Mouse (Mus musculus): ENCODE results near the gene Ranbp17. TPM values are rescaled to one million over a fixed set of nuclear protein-coding genes. Genes with fewer than 3 reads are reported as not detected.

The Ranbp17 gene
- polyA plus RNA-seq, 2 experiments, result 1.7 to 3.3 TPM

GRCm38 (mm10) chr11:33278571-33278970 lies 235.0 kb downstream of the Ranbp17 start:
- Histone ChIP-seq H3K27me3 (ENCODE audit: control insufficient read depth, insufficient read depth, low read length) (no peaks in the 10 kb centered on the region), H3K9me3 (ENCODE audit: control insufficient read depth, low read length) (no peaks in the 10 kb centered on the region), H3K27ac (no peak overlapping the region), H3K4me2 (ENCODE audit: low read depth) (no peak overlapping the region), H3K36me3 (replicated peaks; ENCODE audit: control insufficient read depth, insufficient read depth, low read depth) (no peaks in the 10 kb centered on the region), H3K9ac (replicated peaks) (no peak overlapping the region), H3K4me3 (ENCODE audit: insufficient read depth in 1 of 2, low read depth in 2 of 2, low read length in 2 of 2) (no peak overlapping the region), H3K4me1 (replicated peaks; ENCODE audit: control insufficient read depth in 2 of 2, insufficient read depth in 2 of 2, low read length in 1 of 2) (no peaks in the 10 kb centered on the region)
- TF ChIP-seq CTCF (IDR thresholded peaks at IDR 0.05; ENCODE audit: low read depth) (no peak), EP300 (IDR thresholded peaks at IDR 0.05; ENCODE audit: low read depth) (no peak)
- 69% methylated on average over 2 of the region's 2 CpGs for WGBS (ENCODE audit: insufficient replicate concordance)
- DNase-seq (ENCODE audit: low read depth in 3 of 3, low spot score in 3 of 3) (no peak), ATAC-seq (ENCODE audit: insufficient read depth) (no peak)

- WGBS (ENCODE audit: insufficient replicate concordance), result 90% methylated on average over 3 of the region's 3 CpGs
- H3K9ac ChIP-seq (replicated peaks), result no peak within 1 kb of the TSS
- no peaks in the 10 kb centered on the region for H3K9me3 ChIP-seq (ENCODE audit: control insufficient read depth, low read length)
- H3K4me1 ChIP-seq (replicated peaks; ENCODE audit: control insufficient read depth in 2 of 2, insufficient read depth in 2 of 2, low read length in 1 of 2), result no peaks in the 10 kb centered on the region
- H3K4me2 ChIP-seq (ENCODE audit: low read depth), result no peak within 1 kb of the TSS
- H3K27me3 ChIP-seq (ENCODE audit: control insufficient read depth, insufficient read depth, low read length), result no peaks in the 10 kb centered on the region
- DNase-seq (ENCODE audit: low read depth in 3 of 3, low spot score in 3 of 3) (no peak), ATAC-seq (ENCODE audit: insufficient read depth) (no peak)
- H3K4me3 ChIP-seq (ENCODE audit: insufficient read depth in 1 of 2, low read depth in 2 of 2, low read length in 2 of 2), result no peak within 1 kb of the TSS
- H3K36me3 ChIP-seq (replicated peaks; ENCODE audit: control insufficient read depth, insufficient read depth, low read depth), result no peaks in the 10 kb centered on the region
- no peak for TF ChIP-seq EP300 (IDR thresholded peaks at IDR 0.05; ENCODE audit: low read depth)
- TF ChIP-seq CTCF (IDR thresholded peaks at IDR 0.05; ENCODE audit: low read depth), result no peak
- H3K27ac ChIP-seq, result no peak within 1 kb of the TSS
Observed at GRCm38 (mm10) chr11:33276637-33277036, 236.9 kb downstream of the Ranbp17 start, which contains the start of gene Gm12117. Gene Gm12117 (minus strand): TSS chr11:33276737.

- whole genome bisulfite sequencing (ENCODE audit: insufficient replicate concordance), result 55% methylated on average over 3 of the region's 3 CpGs
- ATAC-seq (ENCODE audit: insufficient read depth) (no peak), DNase-seq (ENCODE audit: low read depth in 3 of 3, low spot score in 3 of 3) (no peak)
- TF ChIP-seq EP300 (IDR thresholded peaks at IDR 0.05; ENCODE audit: low read depth) (no peak), CTCF (IDR thresholded peaks at IDR 0.05; ENCODE audit: low read depth) (no peak)
- H3K36me3 ChIP-seq (replicated peaks; ENCODE audit: control insufficient read depth, insufficient read depth, low read depth), result no peaks in the 10 kb centered on the region
- no peak overlapping the region for H3K4me2 ChIP-seq (ENCODE audit: low read depth)
- H3K27ac ChIP-seq, result no peak overlapping the region
- no peak overlapping the region for H3K4me3 ChIP-seq (ENCODE audit: insufficient read depth in 1 of 2, low read depth in 2 of 2, low read length in 2 of 2)
- no peaks in the 10 kb centered on the region for H3K9me3 ChIP-seq (ENCODE audit: control insufficient read depth, low read length)
- H3K4me1 ChIP-seq (replicated peaks; ENCODE audit: control insufficient read depth in 2 of 2, insufficient read depth in 2 of 2, low read length in 1 of 2), result no peaks in the 10 kb centered on the region
- no peak overlapping the region for H3K9ac ChIP-seq (replicated peaks)
- H3K27me3 ChIP-seq (ENCODE audit: control insufficient read depth, insufficient read depth, low read length), result no peaks in the 10 kb centered on the region
Observed at GRCm38 (mm10) chr11:33274816-33275215, 238.7 kb downstream of the Ranbp17 start.

GRCm38 (mm10) chr11:33274294-33274693 lies 239.3 kb downstream of the Ranbp17 start:
- ATAC-seq (ENCODE audit: insufficient read depth), result no peak
- WGBS (ENCODE audit: insufficient replicate concordance), result 25% methylated on average over 1 of the region's 1 CpGs

GRCm38 (mm10) chr11:33240295-33240694 lies 273.3 kb downstream of the Ranbp17 start:
- DNase-seq (ENCODE audit: low read depth in 3 of 3, low spot score in 3 of 3), result no peak
- H3K27me3 ChIP-seq (ENCODE audit: control insufficient read depth, insufficient read depth, low read length), result no peaks in the 10 kb centered on the region
- no peak overlapping the region for H3K9ac ChIP-seq (replicated peaks)
- H3K27ac ChIP-seq, result no peak overlapping the region
- H3K9me3 ChIP-seq (ENCODE audit: control insufficient read depth, low read length), result no peaks in the 10 kb centered on the region
- no peak for ATAC-seq (ENCODE audit: insufficient read depth)
- TF ChIP-seq EP300 (IDR thresholded peaks at IDR 0.05; ENCODE audit: low read depth) (no peak), CTCF (IDR thresholded peaks at IDR 0.05; ENCODE audit: low read depth) (no peak)
- 63% methylated on average over 3 of the region's 3 CpGs for WGBS (ENCODE audit: insufficient replicate concordance)
- H3K36me3 ChIP-seq (replicated peaks; ENCODE audit: control insufficient read depth, insufficient read depth, low read depth), result no peaks in the 10 kb centered on the region
- H3K4me3 ChIP-seq (ENCODE audit: insufficient read depth in 1 of 2, low read depth in 2 of 2, low read length in 2 of 2), result no peak overlapping the region
- H3K4me1 ChIP-seq (replicated peaks; ENCODE audit: control insufficient read depth in 2 of 2, insufficient read depth in 2 of 2, low read length in 1 of 2), result no peaks in the 10 kb centered on the region
- H3K4me2 ChIP-seq (ENCODE audit: low read depth), result no peak overlapping the region

More at GRCm38 (mm10) chr11:33274294-33274693, 239.3 kb downstream of the Ranbp17 start:
- Histone ChIP-seq H3K4me1 (replicated peaks; ENCODE audit: control insufficient read depth in 2 of 2, insufficient read depth in 2 of 2, low read length in 1 of 2) (no peaks in the 10 kb centered on the region), H3K27me3 (ENCODE audit: control insufficient read depth, insufficient read depth, low read length) (no peaks in the 10 kb centered on the region), H3K9ac (replicated peaks) (no peak overlapping the region), H3K36me3 (replicated peaks; ENCODE audit: control insufficient read depth, insufficient read depth, low read depth) (no peaks in the 10 kb centered on the region), H3K4me3 (ENCODE audit: insufficient read depth in 1 of 2, low read depth in 2 of 2, low read length in 2 of 2) (no peak overlapping the region), H3K4me2 (ENCODE audit: low read depth) (no peak overlapping the region), H3K9me3 (ENCODE audit: control insufficient read depth, low read length) (no peaks in the 10 kb centered on the region), H3K27ac (no peak overlapping the region)
- no peak for DNase-seq (ENCODE audit: low read depth in 3 of 3, low spot score in 3 of 3)
- TF ChIP-seq CTCF (IDR thresholded peaks at IDR 0.05; ENCODE audit: low read depth), result no peak
- TF ChIP-seq EP300 (IDR thresholded peaks at IDR 0.05; ENCODE audit: low read depth), result no peak
